Mouse (Mus musculus) hematopoietic stem cell, adult 5-6 weeks (primary cell): Measurements from ENCODE around the gene Nop14. TPM values are rescaled to one million over a fixed set of nuclear protein-coding genes. Genes with fewer than 3 reads are reported as not detected.

Experiments used
- ATAC-seq, 2 experiments: fragments of 125-278 bp in 1 of 2; replicated peaks in 1 of 2; 2 replicates each; pipeline ENCODE4 v1.8.0; 2016 to 2017; ENCODE audit warnings: inconsistent platforms in 2 of 2, mild to moderate bottlenecking in 2 of 2, moderate number of reproducible peaks in 2 of 2, low read depth in 1 of 2, moderate TSS enrichment in 1 of 2; ENCODE audit not compliant: low FRiP score in 2 of 2, poor library complexity in 2 of 2, severe bottlenecking in 2 of 2, insufficient read depth in 1 of 2, low TSS enrichment in 1 of 2
- total RNA-seq: library from RNA; stranded (forward); fragments of 172-1452, 232-1000 nt; gene quantifications from 2 replicates; pipeline ENCODE4 v1.2.3, GENCODE M21; 2017

Gene Nop14
- 58.8 and 65.0 TPM in 2 replicates for total RNA-seq

DNA sequence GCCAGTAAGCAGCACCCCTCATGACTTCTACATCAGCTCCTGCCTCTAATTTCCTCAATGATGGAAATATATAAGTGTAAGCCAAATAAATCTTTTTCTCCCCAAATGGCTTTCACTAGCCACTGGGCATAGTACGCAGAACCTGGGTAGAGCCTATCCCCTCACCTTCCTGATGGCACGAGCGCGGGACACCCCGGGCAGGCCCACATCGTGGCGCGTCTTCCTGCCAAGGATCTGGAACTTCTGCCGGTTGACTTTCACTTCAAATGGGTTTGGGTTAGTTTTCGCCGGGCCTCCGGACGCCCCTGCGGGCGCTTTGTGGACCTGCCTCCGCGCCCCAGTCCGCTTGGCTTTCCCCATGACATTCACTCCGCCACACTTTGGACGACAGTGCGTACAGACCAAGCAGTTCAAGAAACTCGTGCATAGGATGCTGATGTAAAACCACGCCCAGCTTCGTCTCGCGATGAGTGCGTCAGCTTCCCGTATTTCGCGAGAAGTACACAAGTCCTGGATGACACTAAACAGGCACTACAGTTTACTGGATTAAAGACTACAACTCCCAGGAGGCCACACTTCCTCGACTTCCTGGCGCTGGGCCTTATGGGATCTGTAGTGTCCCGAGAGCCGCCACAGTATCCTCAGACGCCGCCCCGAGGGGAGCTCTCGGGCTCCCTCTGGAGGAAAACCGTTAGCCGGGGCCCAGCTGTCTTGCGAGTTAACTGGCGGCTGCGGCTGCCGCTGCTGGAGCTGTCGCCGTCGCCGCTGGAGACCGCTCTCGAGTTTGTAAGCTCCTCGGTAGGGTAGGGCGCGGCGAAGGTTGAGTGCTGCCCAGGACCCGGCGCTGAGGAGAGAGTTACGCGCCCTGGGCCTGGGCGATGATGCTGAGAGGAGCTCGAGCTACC, at the start of gene Nop14, which contains the start of gene Grk4:
TSS of gene Nop14 (minus strand) at position 463 of the 905 bp plus-strand sequence.
TSS of gene Grk4 (plus strand) at position 694 of the 905 bp plus-strand sequence.
- ATAC-seq = peak; percentile 97 to 98

DNA sequence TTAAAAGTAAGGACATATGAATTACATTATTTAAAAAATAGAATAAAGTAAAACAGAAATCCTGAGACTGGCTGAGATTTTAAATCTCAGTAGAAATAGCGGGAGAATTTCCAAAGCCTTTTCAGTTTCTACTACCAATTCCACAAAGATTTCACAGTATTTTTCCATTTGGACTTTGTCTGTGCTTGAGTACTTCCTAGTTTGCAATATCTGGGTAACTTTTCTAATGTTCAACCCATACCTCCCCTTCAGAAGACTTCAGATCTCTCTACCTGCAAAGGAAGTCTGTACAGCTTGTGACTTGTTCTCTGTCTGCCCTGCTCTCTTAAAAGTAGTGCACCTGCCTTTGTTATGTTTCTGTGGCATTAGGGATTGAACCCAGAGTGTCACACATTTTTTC, 48.5 kb upstream of the Nop14 start:
- no peak for ATAC-seq

DNA sequence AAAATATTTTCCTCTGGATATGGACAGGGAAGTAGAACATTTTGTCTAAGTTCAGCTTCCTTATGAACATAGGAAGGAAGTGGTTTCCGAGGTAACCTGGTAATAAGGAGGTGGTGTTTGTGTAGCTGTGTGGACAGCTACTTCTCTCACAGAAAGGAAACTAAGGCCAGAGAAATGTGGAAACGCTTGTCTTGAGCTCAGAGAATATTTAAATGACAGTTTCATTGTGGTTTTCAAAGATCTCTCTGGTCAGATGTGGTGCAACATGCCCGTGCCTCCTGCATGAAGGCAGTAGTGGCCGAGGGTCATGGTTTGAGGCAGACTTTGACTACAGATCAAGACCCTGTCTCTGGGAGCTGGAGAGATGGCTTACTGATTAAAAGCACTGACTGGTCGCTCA, 35.6 kb upstream of the Nop14 start:
- peak in 1 of 2 experiments; percentile 80; a peak in 2 of 4 replicates for ATAC-seq

DNA sequence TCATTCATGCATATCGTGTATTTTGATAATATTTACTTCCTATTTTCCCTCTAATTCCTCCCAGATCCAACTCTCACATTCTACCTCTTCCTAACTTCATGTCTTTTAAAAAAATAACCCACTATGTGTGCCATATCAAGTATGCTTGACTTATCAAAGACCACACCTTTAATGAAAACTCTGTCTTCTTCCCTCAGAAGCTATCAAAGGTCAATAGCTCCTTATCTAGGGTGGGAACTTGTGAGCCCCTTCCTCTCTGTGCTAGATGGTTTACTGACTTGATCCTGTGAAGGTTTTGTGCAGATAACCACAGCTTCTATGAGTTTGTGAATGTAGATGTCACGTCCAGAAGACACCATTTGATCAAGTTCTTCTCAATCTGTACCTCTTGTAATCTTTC, 32.8 kb upstream of the Nop14 start:
- no peak for ATAC-seq

DNA sequence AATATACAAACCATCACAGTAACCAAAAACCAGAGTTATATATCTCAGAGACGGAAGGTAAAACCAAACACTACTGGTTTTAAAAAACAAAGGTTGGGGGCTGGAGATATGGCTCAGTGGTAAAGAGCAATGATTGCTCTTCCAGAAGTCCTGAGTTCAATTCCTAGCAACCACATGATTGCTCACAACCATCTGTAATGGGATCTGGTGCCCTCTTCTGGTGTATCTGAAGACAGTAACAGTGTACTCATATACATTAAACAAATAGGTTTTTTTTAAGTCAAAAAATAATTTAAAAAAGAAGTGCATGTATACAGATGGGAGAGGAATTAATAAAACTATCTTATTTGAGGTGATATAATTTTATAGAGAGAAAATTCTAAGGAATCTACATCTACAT, 29.9 kb upstream of the Nop14 start:
- no peak for ATAC-seq

DNA sequence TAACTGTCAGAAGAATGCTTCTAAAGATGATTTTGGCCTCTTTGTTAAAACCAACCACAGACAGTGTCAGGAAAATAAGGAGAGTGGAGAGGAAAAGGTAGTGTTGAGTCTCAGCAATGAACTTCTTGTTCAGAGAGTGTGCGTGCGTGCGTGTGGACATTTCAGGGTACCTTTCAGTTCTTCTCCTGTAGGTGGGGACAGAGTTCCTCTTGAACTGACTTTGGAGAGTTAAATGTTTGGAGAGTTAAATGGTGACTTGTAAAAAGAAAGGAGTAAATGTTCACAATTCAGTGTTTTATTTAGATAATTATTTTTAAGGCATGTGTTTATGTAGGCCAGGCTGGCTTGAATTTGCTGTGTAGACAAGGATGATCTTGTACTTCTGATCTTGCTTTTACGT, 10.3 kb upstream of the Nop14 start:
- ATAC-seq = no peak

DNA sequence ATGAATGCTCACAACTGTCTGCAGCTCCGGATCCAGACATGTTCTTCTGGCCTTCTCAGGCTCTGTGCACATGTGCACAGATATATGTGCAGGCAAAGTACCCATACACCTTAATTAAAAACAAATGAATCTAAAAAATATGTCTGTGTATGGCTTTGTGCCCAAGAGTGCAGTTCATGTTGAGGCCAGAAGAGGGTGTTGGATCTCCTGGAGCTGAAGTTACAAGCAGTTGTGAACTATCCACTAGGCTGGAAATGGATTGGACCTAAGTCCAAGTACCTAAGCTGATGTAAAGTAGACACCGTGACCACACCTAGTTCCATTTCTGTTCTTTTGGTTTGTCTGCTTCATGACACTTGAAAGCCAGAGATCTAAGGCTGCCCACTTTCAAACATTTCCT, 9.5 kb upstream of the Nop14 start:
- no peak for ATAC-seq

DNA sequence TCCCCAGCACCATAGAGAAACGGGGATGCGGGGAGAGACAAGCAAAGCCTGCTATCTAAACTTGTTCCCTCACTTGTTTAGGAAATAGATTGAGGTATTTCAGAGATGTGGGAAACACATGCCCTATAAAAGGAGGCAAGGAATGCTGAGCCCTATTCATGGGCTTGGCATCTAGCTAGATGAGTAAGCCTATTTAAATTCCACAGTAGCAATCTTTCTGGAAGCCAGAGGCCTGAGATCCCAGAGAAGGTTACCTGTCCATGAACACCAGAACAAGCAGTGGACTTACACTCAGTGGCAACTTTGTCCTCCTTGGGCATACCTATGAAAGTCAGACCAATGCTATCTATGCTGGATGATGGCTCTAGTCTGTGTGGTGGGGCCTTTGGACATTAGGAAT, 3.3 kb upstream of the Nop14 start:
- no peak for ATAC-seq

DNA sequence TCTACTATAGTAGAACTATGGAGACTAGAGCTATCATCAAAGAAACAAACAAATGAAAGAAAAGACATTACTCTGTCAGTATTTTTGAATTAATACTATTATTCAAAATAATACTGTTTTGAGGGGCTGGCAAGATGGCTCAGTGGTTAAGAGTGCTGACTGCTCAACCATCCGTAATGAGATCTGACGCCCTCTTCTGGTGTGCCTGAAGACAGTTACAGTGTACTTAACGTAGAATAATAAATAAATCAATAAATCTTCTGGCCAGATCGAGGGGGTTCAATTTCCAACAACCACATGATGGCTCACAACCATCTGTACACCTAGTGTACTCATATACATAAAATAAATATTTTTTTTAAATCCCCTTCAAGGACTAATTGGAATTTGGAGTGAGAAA, 2.0 kb upstream of the Nop14 start:
- ATAC-seq = no peak

DNA sequence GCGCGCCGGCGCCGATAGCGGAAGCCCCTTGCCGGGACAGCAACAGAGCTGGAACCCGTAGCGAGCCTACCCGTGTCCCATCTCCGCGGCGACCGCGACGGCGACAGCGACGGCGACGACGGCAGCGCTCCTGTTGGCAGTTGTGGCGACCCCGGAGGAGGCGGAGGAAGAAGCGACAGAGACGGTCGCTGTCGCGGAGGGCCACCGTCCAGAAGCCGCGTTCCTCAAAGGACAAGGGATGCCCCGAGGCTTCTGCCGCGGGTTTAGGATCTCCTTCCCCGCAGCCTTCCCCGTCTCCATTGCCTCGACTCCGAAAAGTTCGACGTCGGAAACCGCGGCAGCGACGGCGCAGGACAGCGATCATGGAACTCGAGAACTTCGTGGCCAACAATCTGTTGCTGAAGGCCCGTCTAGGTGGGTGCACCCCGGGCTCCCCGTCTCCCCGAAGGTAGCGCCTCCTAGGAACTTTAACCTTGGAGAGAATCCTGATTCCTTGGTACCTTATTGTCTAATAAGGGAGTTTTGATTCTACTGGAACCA, 713 bp upstream of the Nop14 start:
- ATAC-seq = no peak; a peak in 1 of 4 replicates

DNA sequence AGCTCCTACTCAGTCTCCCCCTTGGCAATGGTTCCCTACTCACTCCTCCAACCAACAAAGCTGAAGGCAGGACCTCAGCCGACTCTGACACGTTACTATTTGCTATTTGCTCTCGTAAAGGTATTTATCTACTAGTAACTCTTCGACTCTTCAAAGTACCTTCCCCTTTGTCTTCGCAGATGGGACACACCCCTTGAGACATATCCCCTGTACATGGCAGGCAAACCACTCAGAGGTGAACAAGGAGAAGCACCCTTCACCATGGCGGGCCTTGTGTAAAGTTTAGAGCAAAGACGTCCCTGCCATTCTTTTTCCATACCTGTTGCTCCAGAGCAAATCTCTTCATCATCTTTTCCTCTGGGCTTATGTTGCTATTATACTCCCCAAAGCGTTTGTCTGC, 2.4 kb downstream of the Nop14 start:
- no peak for ATAC-seq

DNA sequence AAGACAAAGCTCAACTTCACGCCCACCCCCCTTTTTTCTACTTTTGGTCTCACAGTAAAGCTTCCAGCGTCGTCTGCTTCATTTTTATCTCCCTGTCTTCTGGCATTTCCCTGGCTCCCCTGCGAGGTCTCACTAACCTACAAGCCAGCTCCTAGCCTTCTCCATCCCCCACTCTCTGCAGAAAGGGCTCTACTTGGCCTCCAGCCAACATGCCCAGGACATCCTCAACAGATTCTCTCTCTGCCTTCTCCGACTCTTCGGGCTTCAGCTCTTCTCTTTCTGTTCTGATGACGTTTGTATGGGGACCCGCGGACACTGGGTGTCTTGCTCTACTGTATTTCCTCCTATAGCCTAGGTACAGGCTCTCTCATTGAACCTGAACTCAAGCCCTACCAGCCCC, 5.1 kb downstream of the Nop14 start:
- no peak for ATAC-seq

DNA sequence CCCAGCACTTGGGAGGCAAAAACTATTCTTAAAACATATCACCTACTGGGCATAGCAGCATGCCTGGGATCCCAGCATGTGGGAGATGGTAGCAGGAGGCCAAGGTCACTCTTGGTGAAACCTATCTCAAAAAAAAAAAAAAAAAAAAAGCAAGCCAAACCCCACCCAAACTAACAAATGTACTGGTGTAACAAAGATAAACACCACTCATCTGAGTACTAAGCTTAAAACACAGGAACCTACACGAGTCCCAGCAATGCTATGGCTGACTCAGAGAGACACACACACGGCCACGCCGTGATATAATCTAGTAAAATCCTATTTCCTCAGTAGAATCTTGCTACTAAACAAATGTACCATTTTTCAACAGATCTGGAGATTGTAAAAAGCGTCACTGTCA, 7.0 kb downstream of the Nop14 start:
- ATAC-seq = no peak

DNA sequence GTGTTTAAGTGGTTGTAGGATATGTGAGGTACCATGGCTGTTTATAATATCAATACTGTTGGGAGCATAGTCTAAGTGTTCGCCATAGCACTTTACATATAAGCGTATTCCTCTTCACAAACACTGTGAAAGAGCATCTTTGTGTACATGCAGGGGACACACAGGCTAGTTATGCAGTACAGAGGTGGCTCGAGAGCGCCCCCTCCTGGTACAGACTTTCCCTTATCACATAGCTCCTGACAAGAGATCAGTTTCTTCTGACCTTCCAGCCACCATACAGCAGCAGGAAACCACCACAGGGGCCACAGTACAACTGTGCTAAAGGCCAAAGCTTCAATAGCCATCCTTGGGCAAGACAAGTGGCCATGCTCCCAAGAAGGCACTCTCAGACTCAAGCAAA, 12.4 kb downstream of the Nop14 start:
- ATAC-seq = peak; percentile 46 to 69; a peak in 2 of 4 replicates

DNA sequence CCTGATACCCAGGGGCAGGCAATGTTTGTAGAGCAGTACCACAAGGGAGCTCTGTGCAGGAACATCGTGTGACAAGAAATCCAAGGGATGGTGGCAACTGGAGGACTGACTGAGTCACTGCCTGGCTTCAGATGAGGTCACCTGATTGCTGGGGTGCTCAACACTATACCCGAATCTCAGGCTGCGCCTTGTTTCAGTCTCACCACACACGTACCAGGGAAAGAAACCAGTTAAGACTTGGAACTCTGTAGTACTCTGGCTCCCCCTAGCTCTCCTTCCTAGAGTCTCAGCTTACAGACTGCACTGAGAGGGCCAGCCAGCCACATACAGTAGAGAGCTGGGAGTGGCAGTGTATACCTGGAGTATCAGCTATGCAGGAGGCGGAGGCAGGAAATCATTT, 17.0 kb downstream of the Nop14 start:
- ATAC-seq = peak; percentile 68 to 89; a peak in 3 of 4 replicates

DNA sequence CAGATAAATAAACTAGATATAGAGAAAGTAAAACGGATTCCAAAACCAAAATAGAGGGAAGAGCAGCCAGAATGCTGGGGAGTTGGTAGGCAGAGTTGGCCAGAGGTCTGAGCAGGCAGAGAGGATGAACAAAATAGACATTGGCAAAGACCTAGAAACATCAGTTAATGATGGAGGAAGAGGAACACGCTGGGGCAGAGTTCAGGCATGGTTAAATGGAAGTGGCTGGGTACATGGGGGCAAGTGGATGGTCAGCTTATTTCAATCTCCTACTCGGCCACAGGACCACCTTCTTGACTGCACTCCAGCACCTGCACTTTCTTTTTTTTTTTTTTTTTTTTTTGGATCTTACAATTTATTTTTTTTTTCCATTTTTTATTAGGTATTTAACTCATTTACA, 18.0 kb downstream of the Nop14 start:
- no peak for ATAC-seq

DNA sequence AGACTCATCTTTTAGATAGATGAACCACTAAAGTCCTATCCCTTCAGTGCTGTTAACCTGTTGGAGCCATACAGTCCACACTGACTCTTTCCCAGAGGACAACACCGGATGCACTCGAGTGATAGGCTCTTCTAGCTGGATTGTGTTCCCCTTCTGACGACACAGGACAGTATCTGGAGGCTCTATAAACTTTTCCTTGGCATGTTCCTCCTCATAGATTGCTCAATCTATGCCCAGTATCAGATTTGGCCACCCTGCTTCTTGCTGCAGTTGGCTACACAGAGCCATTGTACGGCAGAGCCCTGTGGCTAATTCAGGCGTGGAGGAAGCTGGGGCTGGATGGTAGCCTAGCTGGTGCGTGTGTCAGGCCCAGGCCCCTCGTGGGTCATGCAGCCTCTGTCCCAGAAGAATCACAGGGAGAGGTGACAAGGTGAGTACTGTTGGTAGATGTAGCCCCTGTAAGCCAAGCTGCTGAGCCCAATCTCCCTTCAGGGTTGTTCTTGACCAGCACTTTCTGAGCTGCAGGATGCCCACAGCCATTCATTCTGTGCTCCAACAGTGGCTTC, 22.3 kb downstream of the Nop14 start:
- ATAC-seq = no peak

DNA sequence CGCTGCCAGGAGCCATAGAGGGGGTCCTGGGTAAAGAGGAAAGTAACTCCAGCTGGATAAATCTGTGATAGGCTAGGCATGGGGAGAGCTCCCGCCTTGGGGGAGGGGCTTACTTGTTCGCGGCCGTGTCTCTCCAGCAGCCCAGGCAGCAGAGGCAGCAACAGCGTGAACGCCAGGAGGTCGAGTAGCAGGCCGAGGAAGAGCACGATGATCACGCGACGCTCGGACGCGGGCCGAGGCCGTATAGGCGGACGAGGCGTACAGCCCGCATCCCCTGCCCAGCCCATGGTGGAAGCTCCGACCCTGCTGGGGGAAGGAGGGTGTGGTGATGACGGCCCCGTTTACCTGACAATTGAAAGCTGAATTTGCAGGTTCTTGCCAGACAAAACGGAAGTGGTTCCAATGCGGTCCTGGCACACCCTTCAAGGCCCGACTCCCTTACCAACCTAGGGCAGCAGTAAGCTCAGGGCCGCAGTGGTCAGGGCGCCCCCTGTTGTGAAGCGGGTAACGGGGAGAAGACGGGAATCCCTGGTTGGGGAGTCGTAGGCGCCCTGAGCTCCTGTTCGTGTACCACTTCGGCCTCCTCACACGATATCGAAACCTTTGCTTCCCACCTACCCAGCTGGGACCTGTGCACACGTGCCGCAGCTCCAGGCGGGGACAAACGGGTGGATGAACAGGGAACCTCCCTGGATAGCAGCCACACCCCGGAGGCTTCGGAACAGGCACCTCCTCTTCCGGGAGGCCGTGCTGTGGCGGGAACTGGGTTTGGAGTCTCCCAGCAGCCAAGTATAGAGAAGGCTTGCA, 23.3 kb downstream of the Nop14 start, which contains the start of gene Mfsd10:
TSS of gene Mfsd10 (minus strand) at position 732 of the 807 bp plus-strand sequence.
- peak; percentile 77 to 79 for ATAC-seq
